31 mouse cellular contexts compared by ENCODE assay signal in genomic region chr8:70323716-70324115, GRCm38 (mm10). TPM values are rescaled to one million over a fixed set of nuclear protein-coding genes. Genes with fewer than 3 reads are reported as not detected.
A peak's percentile ranks its signal among the peaks of the same experiment; 100 is the strongest.
DNase-seq lines count a peak whose midpoint lies in the region; ATAC-seq and TF ChIP-seq lines count a peak whose summit lies in the region.
"Had no signal": no experiment of that assay in that cellular context is flagged by ENCODE, and none has a peak within 500 bp of the region (broad histone marks: within the 10 kb centered on the region; RNA-seq: fewer than 3 reads in every experiment).

No protein-coding gene starts in this region.

- no peaks in the 10 kb centered on the region; the same call in 1 of the 2 replicates for H3K36me3 ChIP-seq in intestine, postnatal 0 days (ENCODE audit: control insufficient read depth, insufficient read depth)
- H3K36me3 ChIP-seq in intestine, embryonic 15.5 days, result no peaks in the 10 kb centered on the region
- no peaks in the 10 kb centered on the region for H3K36me3 ChIP-seq in lung, embryonic 14.5 days (ENCODE audit: insufficient read depth)
- H3K36me3 ChIP-seq: G1E; kidney, embryonic 15.5 days had no signal

- peak; percentile 17; the same call in 1 of the 2 replicates for TF ChIP-seq CTCF in intestine, postnatal 0 days (IDR thresholded peaks at IDR 0.05; ENCODE audit: low read depth)
- TF ChIP-seq CTCF in lung, embryonic 14.5 days (IDR thresholded peaks at IDR 0.05; ENCODE audit: low read depth), result peak; percentile 11; the same call in 1 of the 2 replicates

- no peak for ATAC-seq in intestine, postnatal 0 days
- ATAC-seq in intestine, embryonic 15.5 days, result no peak
- ATAC-seq in lung, embryonic 14.5 days (ENCODE audit: insufficient read depth), result no peak
- 0 out of 2 replicates have a peak, but pooled peaks have one; percentile 26 for ATAC-seq in megakaryocyte progenitor cell, adult 5-6 weeks (replicated peaks; ENCODE audit: poor library complexity)
- ATAC-seq: midbrain, embryonic 15.5 days had no signal

- no peaks in the 10 kb centered on the region for H3K4me1 ChIP-seq in intestine, postnatal 0 days (replicated peaks; ENCODE audit: control insufficient read depth, insufficient read depth, low read length)
- no peaks in the 10 kb centered on the region for H3K4me1 ChIP-seq in intestine, embryonic 15.5 days (replicated peaks)
- no peaks in the 10 kb centered on the region for H3K4me1 ChIP-seq in lung, embryonic 14.5 days (ENCODE audit: insufficient read depth)
- H3K4me1 ChIP-seq: forebrain, embryonic 12.5 days; kidney, embryonic 15.5 days; midbrain, embryonic 15.5 days; neural tube, embryonic 15.5 days had no signal

- no peaks in the 10 kb centered on the region for H3K27me3 ChIP-seq in intestine, postnatal 0 days (replicated peaks; ENCODE audit: control insufficient read depth, insufficient read depth, low read length)
- H3K27me3 ChIP-seq in intestine, embryonic 15.5 days (replicated peaks), result no peaks in the 10 kb centered on the region
- H3K27me3 ChIP-seq in lung, embryonic 14.5 days (ENCODE audit: insufficient read depth, low read length), result no peaks in the 10 kb centered on the region
- H3K27me3 ChIP-seq: heart, embryonic 13.5 days; kidney, embryonic 15.5 days; midbrain, embryonic 15.5 days; neural tube, embryonic 15.5 days had no signal

- DNase-seq in lung, embryonic 14.5 days, result no peak
- no peak for DNase-seq in lung, postnatal 4 days
- DNase-seq in NIH3T3 (ENCODE audit: low read depth), result peak; percentile 60
- DNase-seq in spleen, postnatal 10 days (ENCODE audit: low spot score in 2 of 2), result no peak
- no peak for DNase-seq in layer of hippocampus, adult 8-10 months (ENCODE audit: low spot score in 2 of 2)
- DNase-seq: adrenal gland, postnatal 25 days; cerebellum, adult 18-20 months; cerebellum, postnatal 10 days; gastrocnemius, postnatal 36 days; heart, postnatal 14 days; kidney, adult 11 months; kidney, postnatal 36 days; layer of hippocampus, adult 9-11 months; liver; lung, adult 18-20 months; lung, postnatal 10 days; retina, postnatal 1 day; right cerebral cortex, postnatal 14 days had no signal

- H3K9ac ChIP-seq in intestine, postnatal 0 days (ENCODE audit: low read depth, low read length), result no peak overlapping the region
- H3K9ac ChIP-seq in intestine, embryonic 15.5 days, result no peak overlapping the region
- H3K9ac ChIP-seq in lung, embryonic 14.5 days, result no peak overlapping the region
- H3K9ac ChIP-seq: forebrain, embryonic 12.5 days; heart, embryonic 13.5 days; kidney, embryonic 15.5 days; midbrain, embryonic 15.5 days; neural tube, embryonic 15.5 days had no signal

- no peak overlapping the region for H3K4me3 ChIP-seq in intestine, postnatal 0 days (ENCODE audit: low read depth, low read length)
- no peak overlapping the region for H3K4me3 ChIP-seq in intestine, embryonic 15.5 days (replicated peaks)
- no peak overlapping the region for H3K4me3 ChIP-seq in lung, embryonic 14.5 days (ENCODE audit: low read depth, low read length)
- H3K4me3 ChIP-seq: erythroblast, embryonic 14.5 days; forebrain, embryonic 12.5 days; heart, embryonic 13.5 days; kidney, embryonic 15.5 days; midbrain, embryonic 10.5 days; midbrain, embryonic 15.5 days; neural tube, embryonic 15.5 days had no signal

- H3K4me2 ChIP-seq in intestine, postnatal 0 days (replicated peaks; ENCODE audit: low read depth), result no peak overlapping the region
- no peak overlapping the region for H3K4me2 ChIP-seq in intestine, embryonic 15.5 days (replicated peaks)
- H3K4me2 ChIP-seq in lung, embryonic 14.5 days, result no peak overlapping the region
- H3K4me2 ChIP-seq: forebrain, embryonic 12.5 days; heart, embryonic 13.5 days; kidney, embryonic 15.5 days; midbrain, embryonic 15.5 days; neural tube, embryonic 15.5 days had no signal

- no peaks in the 10 kb centered on the region for H3K9me3 ChIP-seq in intestine, postnatal 0 days (ENCODE audit: control insufficient read depth)
- H3K9me3 ChIP-seq in intestine, embryonic 15.5 days, result no peaks in the 10 kb centered on the region
- no peaks in the 10 kb centered on the region for H3K9me3 ChIP-seq in lung, embryonic 14.5 days (ENCODE audit: low read depth, low read length)
- H3K9me3 ChIP-seq: forebrain, embryonic 12.5 days; heart, embryonic 13.5 days; kidney, embryonic 15.5 days; midbrain, embryonic 10.5 days; midbrain, embryonic 15.5 days; neural tube, embryonic 15.5 days had no signal

- H3K27ac ChIP-seq in intestine, postnatal 0 days (ENCODE audit: low read depth, low read length), result no peak overlapping the region
- no peak overlapping the region for H3K27ac ChIP-seq in intestine, embryonic 15.5 days
- no peak overlapping the region for H3K27ac ChIP-seq in lung, embryonic 14.5 days (ENCODE audit: low read depth)
- H3K27ac ChIP-seq: forebrain, embryonic 12.5 days; heart, embryonic 13.5 days; kidney, embryonic 15.5 days; midbrain, embryonic 10.5 days; midbrain, embryonic 15.5 days; neural tube, embryonic 15.5 days had no signal

- 92% methylated on average over 3 of the region's 3 CpGs for WGBS in intestine, postnatal 0 days
- WGBS in intestine, embryonic 15.5 days, result 91% methylated on average over 3 of the region's 3 CpGs
- WGBS in lung, embryonic 14.5 days, result 91% methylated on average over 3 of the region's 3 CpGs

RNA-seq across cellular contexts. Expression of gene Gdf1, which starts 5.9 kb away (rescaled TPM):
- polyA plus RNA-seq in intestine, postnatal 0 days (2015; fragmentation: Nextera tagmentation; extraction: Ambion mirVana), result 0.38 TPM in 1 of 2 replicates, not detected in the other
- 0.38 and 1.4 TPM in 2 replicates for polyA plus RNA-seq in intestine, embryonic 15.5 days (2015; fragmentation: Nextera tagmentation; extraction: Ambion mirVana)
- 2.4 and 4.2 TPM in 2 replicates for polyA plus RNA-seq in lung, embryonic 14.5 days (2014; fragmentation: Nextera tagmentation; extraction: Ambion mirVana)
- not detected in 2 replicates for total RNA-seq in megakaryocyte progenitor cell, adult 5-6 weeks (2015)
- not detected in 2 replicates for total RNA-seq in megakaryocyte progenitor cell, adult 5-6 weeks (2017)
- total RNA-seq in layer of hippocampus, adult 8-10 months (2022), result 10 to 100 TPM in 2 of 4 experiments, 1 to 10 TPM in 1, not detected in 1; 4.8 to 16.4 (median 11.3) TPM
- total RNA-seq: adrenal gland, adult 18-20 months; adrenal gland, postnatal 25 days; G1E; heart, postnatal 14 days had no signal
- polyA plus RNA-seq: embryonic facial prominence, embryonic 14.5 days; G1E had no signal

RNA-seq across cellular contexts. Expression of gene Cers1, which starts 8.1 kb away (rescaled TPM):
- polyA plus RNA-seq in intestine, postnatal 0 days (2015; fragmentation: Nextera tagmentation; extraction: Ambion mirVana), result 1.3 and 1.7 TPM in 2 replicates
- 3.6 TPM in 2 replicates for polyA plus RNA-seq in intestine, embryonic 15.5 days (2015; fragmentation: Nextera tagmentation; extraction: Ambion mirVana)
- polyA plus RNA-seq in lung, embryonic 14.5 days (2014; fragmentation: Nextera tagmentation; extraction: Ambion mirVana), result 2.7 and 3.6 TPM in 2 replicates
- total RNA-seq in megakaryocyte progenitor cell, adult 5-6 weeks (2015), result not detected in 2 replicates
- not detected in 2 replicates for total RNA-seq in megakaryocyte progenitor cell, adult 5-6 weeks (2017)
- total RNA-seq in layer of hippocampus, adult 8-10 months (2022), result 100 to 1,000 TPM in 3 of 4 experiments, 10 to 100 TPM in 1; 99.3 to 118 (median 106) TPM
- polyA plus RNA-seq: erythroblast, embryonic 14.5 days; G1E had no signal

RNA-seq across cellular contexts. Expression of gene Cope, which starts 21.4 kb away (rescaled TPM):
- 338 and 383 TPM in 2 replicates for polyA plus RNA-seq in intestine, postnatal 0 days (2015; fragmentation: Nextera tagmentation; extraction: Ambion mirVana)
- 331 and 429 TPM in 2 replicates for polyA plus RNA-seq in intestine, embryonic 15.5 days (2015; fragmentation: Nextera tagmentation; extraction: Ambion mirVana)
- 286 and 303 TPM in 2 replicates for polyA plus RNA-seq in lung, embryonic 14.5 days (2014; fragmentation: Nextera tagmentation; extraction: Ambion mirVana)
- total RNA-seq in megakaryocyte progenitor cell, adult 5-6 weeks (2015), result 214 and 223 TPM in 2 replicates
- 129 and 151 TPM in 2 replicates for total RNA-seq in megakaryocyte progenitor cell, adult 5-6 weeks (2017)
- total RNA-seq in layer of hippocampus, adult 8-10 months (2022), result 100 to 1,000 TPM; 127 to 152 (median 135) TPM

RNA-seq across cellular contexts. Expression of gene Ddx49, which starts 21.4 kb away (rescaled TPM):
- 32.9 and 34.5 TPM in 2 replicates for polyA plus RNA-seq in intestine, postnatal 0 days (2015; fragmentation: Nextera tagmentation; extraction: Ambion mirVana)
- polyA plus RNA-seq in intestine, embryonic 15.5 days (2015; fragmentation: Nextera tagmentation; extraction: Ambion mirVana), result 45.8 and 52.7 TPM in 2 replicates
- polyA plus RNA-seq in lung, embryonic 14.5 days (2014; fragmentation: Nextera tagmentation; extraction: Ambion mirVana), result 46.1 and 47.9 TPM in 2 replicates
- total RNA-seq in megakaryocyte progenitor cell, adult 5-6 weeks (2015), result 42.7 and 44.7 TPM in 2 replicates
- 163 and 172 TPM in 2 replicates for total RNA-seq in megakaryocyte progenitor cell, adult 5-6 weeks (2017)
- 10 to 100 TPM; 49.2 to 55.5 (median 54.6) TPM for total RNA-seq in layer of hippocampus, adult 8-10 months (2022)

RNA-seq across cellular contexts. Expression of gene Upf1, which starts 29.4 kb away (rescaled TPM):
- polyA plus RNA-seq in intestine, postnatal 0 days (2015; fragmentation: Nextera tagmentation; extraction: Ambion mirVana), result 9.7 and 10.1 TPM in 2 replicates
- 14.6 and 15.7 TPM in 2 replicates for polyA plus RNA-seq in intestine, embryonic 15.5 days (2015; fragmentation: Nextera tagmentation; extraction: Ambion mirVana)
- 23.3 and 27.2 TPM in 2 replicates for polyA plus RNA-seq in lung, embryonic 14.5 days (2014; fragmentation: Nextera tagmentation; extraction: Ambion mirVana)
- total RNA-seq in megakaryocyte progenitor cell, adult 5-6 weeks (2015), result 13.9 and 15.3 TPM in 2 replicates
- total RNA-seq in megakaryocyte progenitor cell, adult 5-6 weeks (2017), result 32.3 and 32.5 TPM in 2 replicates
- 10 to 100 TPM; 57.9 to 73.1 (median 65.4) TPM for total RNA-seq in layer of hippocampus, adult 8-10 months (2022)
